ENCODE assay signal across 7 mouse cellular contexts in genomic region chr13:9052049-9052691, GRCm38 (mm10). TPM values are rescaled to one million over a fixed set of nuclear protein-coding genes. Genes with fewer than 3 reads are reported as not detected.
DNase-seq lines count a peak whose midpoint lies in the region; ATAC-seq and TF ChIP-seq lines count a peak whose summit lies in the region.
"Not testable (repeated sequence)": the region's sequence is repeated elsewhere in the genome, so short reads cannot be mapped to it uniquely, and the experiment has no call there.

No protein-coding gene starts in this region.

- 26% methylated on average over 10 of the region's 10 CpGs for WGBS in liver, embryonic 14.5 days (ENCODE audit: insufficient replicate concordance)
- 54% methylated on average over 10 of the region's 10 CpGs for WGBS in stomach, postnatal 0 days

- H3K4me3 ChIP-seq in CH12.LX (replicated peaks in 1 of 3; ENCODE audit: low read depth in 2 of 3, low read length in 2 of 3, poor library complexity in 1 of 3); liver, embryonic 14.5 days (ENCODE audit: insufficient read depth in 1 of 2, low read depth in 2 of 2, low read length in 2 of 2); stomach, postnatal 0 days (ENCODE audit: low read depth, low read length): not testable (repeated sequence)

- 0 out of 2 replicates have a peak overlapping the region, but pooled peaks have one; percentile 33 for H3K9ac ChIP-seq in CH12.LX (ENCODE audit: insufficient read depth, low read depth)
- H3K9ac ChIP-seq in liver, embryonic 14.5 days (replicated peaks); stomach, postnatal 0 days (ENCODE audit: low read length): not testable (repeated sequence)

- H3K27me3 ChIP-seq in CH12.LX (replicated peaks); liver, embryonic 14.5 days (ENCODE audit: control insufficient read depth, insufficient read depth, low read length); stomach, postnatal 0 days (ENCODE audit: control insufficient read depth, insufficient read depth, low read length): not testable (repeated sequence)

- DNase-seq in 416B (ENCODE audit: low read depth), result peak; percentile 54
- not testable (repeated sequence) for DNase-seq in CH12.LX (ENCODE audit: extremely low read depth)
- DNase-seq in c-Kit-positive CD71-positive TER-119-positive erythroid progenitor cells, embryonic 14.5 days (ENCODE audit: low spot score), result peak; percentile 16
- DNase-seq in liver, result peak; percentile 72
- DNase-seq in liver, embryonic 14.5 days (ENCODE audit: low read depth in 3 of 3, low spot score in 3 of 3), result peak in 2 of 3 experiments; percentile 9 to 11
- peak; percentile 53 for DNase-seq in lung, postnatal 36 days
- DNase-seq in stomach, postnatal 0 days (ENCODE audit: low spot score), result peak; percentile 33

- H3K4me1 ChIP-seq in CH12.LX (ENCODE audit: control insufficient read depth in 1 of 2, insufficient read depth in 2 of 2); stomach, postnatal 0 days (replicated peaks; ENCODE audit: control insufficient read depth, insufficient read depth): not testable (repeated sequence)
- H3K4me1 ChIP-seq in liver, embryonic 14.5 days (replicated peaks; ENCODE audit: control insufficient read depth in 2 of 2, insufficient read depth in 2 of 2, low read length in 1 of 2), result peaks cover 6 to 11% of the 10 kb centered on the region in 2 experiments; a peak in 2 of 4 replicates

- TF ChIP-seq EP300 in CH12.LX (IDR thresholded peaks at IDR 0.05; ENCODE audit: low read length); liver, embryonic 14.5 days (IDR thresholded peaks at IDR 0.05; ENCODE audit: low read depth); stomach, postnatal 0 days (optimal IDR thresholded peaks at IDR 0.05): not testable (repeated sequence)

- not testable (repeated sequence) for H3K27ac ChIP-seq in CH12.LX (ENCODE audit: insufficient read depth, low read depth); liver, embryonic 14.5 days; stomach, postnatal 0 days (replicated peaks)

- not testable (repeated sequence) for TF ChIP-seq RAD21 in CH12.LX (IDR thresholded peaks at IDR 0.05; ENCODE audit: low read depth, low read length)

- H3K9me3 ChIP-seq in CH12.LX (replicated peaks; ENCODE audit: low read length); liver, embryonic 14.5 days (ENCODE audit: control insufficient read depth, low read length); stomach, postnatal 0 days (ENCODE audit: control insufficient read depth, low read length): not testable (repeated sequence)

- not testable (repeated sequence) for TF ChIP-seq POLR2A in CH12.LX (IDR thresholded peaks at IDR 0.05; ENCODE audit: low read depth, low read length)

- TF ChIP-seq CTCF in CH12.LX (conservative IDR thresholded peaks at IDR 0.05 in 1 of 2, IDR thresholded peaks at IDR 0.05 in 1 of 2; ENCODE audit: low read depth in 2 of 2, low read length in 2 of 2); liver, embryonic 14.5 days (IDR thresholded peaks at IDR 0.05; ENCODE audit: low read depth); stomach, postnatal 0 days (IDR thresholded peaks at IDR 0.05; ENCODE audit: low read depth): not testable (repeated sequence)

- H3K36me3 ChIP-seq in CH12.LX (replicated peaks in 1 of 2; ENCODE audit: control insufficient read depth in 1 of 2, insufficient read depth in 1 of 2, low read length in 1 of 2); liver, embryonic 14.5 days (replicated peaks; ENCODE audit: control insufficient read depth, insufficient read depth, low read depth); stomach, postnatal 0 days (ENCODE audit: control insufficient read depth, insufficient read depth, low read length): not testable (repeated sequence)

- ATAC-seq in liver, embryonic 14.5 days (ENCODE audit: insufficient read depth), result peak; percentile 52; the same call in 1 of the 2 replicates
- ATAC-seq in stomach, postnatal 0 days (ENCODE audit: low FRiP score, low TSS enrichment), result not testable (repeated sequence)

- peak overlapping the region; percentile 64 for H3K4me2 ChIP-seq in CH12.LX (ENCODE audit: insufficient read depth, low read depth, poor library complexity, severe bottlenecking)
- peak overlapping the region; percentile 41 for H3K4me2 ChIP-seq in liver, embryonic 14.5 days (ENCODE audit: low read depth)
- not testable (repeated sequence) for H3K4me2 ChIP-seq in stomach, postnatal 0 days (replicated peaks; ENCODE audit: low read depth)

- in situ Hi-C loops in CH12.LX (cut with MboI; ENCODE audit: low pct_ligation_motif_present, low pct_unique_long_range_greater_than_20kb, low sequenced_read_pairs), result not testable (repeated sequence)

- not testable (repeated sequence) for H3K79me2 ChIP-seq in CH12.LX (replicated peaks; ENCODE audit: control insufficient read depth, extremely low read depth, insufficient read depth, poor library complexity, severe bottlenecking)

- dilution Hi-C loops in CH12.LX (cut with MboI; ENCODE audit: extremely low pct_ligation_motif_present, extremely low pct_unique_long_range_greater_than_20kb, low sequenced_read_pairs), result not testable (repeated sequence)

TF ChIP-seq in CH12.LX, 34 proteins besides CTCF, POLR2A, EP300 and RAD21:
- peak; percentile 65 for TF ChIP-seq CHD2 (IDR thresholded peaks at IDR 0.05; ENCODE audit: low read length)
TF ChIP-seq in CH12.LX: peak in this region for 1; not testable (repeated sequence) for 33.

RNA-seq across cellular contexts. Expression of gene Larp4b, which starts 41.5 kb away (rescaled TPM):
- total RNA-seq in CH12.LX (2012; rRNA removed) (52.5 and 57.9 TPM in 2 replicates), CH12.LX (2014; rRNA removed) (58.3 and 65.4 TPM in 2 replicates)
- polyA plus RNA-seq in CH12.LX (2012; ENCODE audit: insufficient read length, low read depth), result 52.3 and 63.3 TPM in 2 replicates
- polyA plus RNA-seq in liver, embryonic 14.5 days (2012; rRNA removed), result 11.1 and 16.5 TPM in 2 replicates
- polyA plus RNA-seq in liver, embryonic 14.5 days (2014; fragmentation: Nextera tagmentation; extraction: Ambion mirVana), result 27.7 and 29.5 TPM in 2 replicates
- 28.4 and 29.0 TPM in 2 replicates for polyA plus RNA-seq in stomach, postnatal 0 days (2015; fragmentation: Nextera tagmentation; extraction: Ambion mirVana)

RNA-seq across cellular contexts. Expression of gene Gtpbp4, which starts 56.3 kb away (rescaled TPM):
- total RNA-seq in CH12.LX (2012; rRNA removed) (92.1 and 112 TPM in 2 replicates), CH12.LX (2014; rRNA removed) (116 and 169 TPM in 2 replicates)
- 174 and 218 TPM in 2 replicates for polyA plus RNA-seq in CH12.LX (2012; ENCODE audit: insufficient read length, low read depth)
- polyA plus RNA-seq in liver, embryonic 14.5 days (2012; rRNA removed), result 7.2 and 14.8 TPM in 2 replicates
- 37.1 and 41.9 TPM in 2 replicates for polyA plus RNA-seq in liver, embryonic 14.5 days (2014; fragmentation: Nextera tagmentation; extraction: Ambion mirVana)
- polyA plus RNA-seq in stomach, postnatal 0 days (2015; fragmentation: Nextera tagmentation; extraction: Ambion mirVana), result 43.5 and 50.0 TPM in 2 replicates
